In genomic region chr14:23959061-23959460, GRCm38 (mm10) we compare ENCODE assay signal across 14 mouse cellular contexts. TPM values are rescaled to one million over a fixed set of nuclear protein-coding genes. Genes with fewer than 3 reads are reported as not detected.
DNase-seq lines count a peak whose midpoint lies in the region; TF ChIP-seq lines count a peak whose summit lies in the region.
"Had no signal": no experiment of that assay in that cellular context is flagged by ENCODE, and none has a peak within 500 bp of the region (broad histone marks: within the 10 kb centered on the region; RNA-seq: fewer than 3 reads in every experiment).

No protein-coding gene starts in this region.

- H3K36me3 ChIP-seq in kidney, adult 2 months (ENCODE audit: control insufficient read depth, insufficient read depth, low read length), result no peaks in the 10 kb centered on the region
- H3K36me3 ChIP-seq: embryonic facial prominence, embryonic 12.5 days; limb, embryonic 15.5 days; midbrain, embryonic 15.5 days had no signal

- WGBS in kidney, adult 2 months, result 70% methylated on average over 11 of the region's 11 CpGs

- peak; percentile 15 for DNase-seq in kidney, adult 2 months
- no peak for DNase-seq in kidney, postnatal 36 days
- DNase-seq in adrenal gland, adult 8-10 months, result peak; percentile 64
- DNase-seq in fat pad, adult 2 months (ENCODE audit: extremely low read depth, low read depth, low spot score), result peak; percentile 13
- peak; percentile 81 for DNase-seq in lung, postnatal 10 days
- no peak for DNase-seq in left cerebral cortex, adult 11 months (ENCODE audit: low spot score)
- DNase-seq in left cerebral cortex, adult 18-20 months (ENCODE audit: low spot score in 2 of 2), result no peak
- DNase-seq in layer of hippocampus, adult 2 months (ENCODE audit: low spot score in 2 of 2), result no peak
- DNase-seq: cerebellum, adult 11 months; thymus, adult 2 months had no signal

- H3K27me3 ChIP-seq in kidney, adult 2 months (replicated peaks; ENCODE audit: control insufficient read depth, insufficient read depth, low read length), result no peaks in the 10 kb centered on the region
- H3K27me3 ChIP-seq: embryonic facial prominence, embryonic 12.5 days; limb, embryonic 15.5 days; midbrain, embryonic 15.5 days had no signal

- H3K27ac ChIP-seq in kidney, adult 2 months (ENCODE audit: insufficient read depth, low read depth, low read length), result no peak overlapping the region
- no peak overlapping the region for H3K27ac ChIP-seq in layer of hippocampus, adult 2 months
- H3K27ac ChIP-seq: embryonic facial prominence, embryonic 12.5 days; hindbrain, embryonic 14.5 days; limb, embryonic 15.5 days; midbrain, embryonic 15.5 days had no signal

- no peak for TF ChIP-seq CTCF in kidney, adult 2 months (conservative IDR thresholded peaks at IDR 0.05; ENCODE audit: insufficient read depth, insufficient read length, low read depth, low read length)
- TF ChIP-seq CTCF in layer of hippocampus, adult 2 months (conservative IDR thresholded peaks at IDR 0.05), result no peak

- no peak overlapping the region for H3K4me3 ChIP-seq in kidney, adult 2 months (ENCODE audit: insufficient read depth, low read depth, low read length)
- no peak overlapping the region for H3K4me3 ChIP-seq in layer of hippocampus, adult 2 months
- H3K4me3 ChIP-seq: embryonic facial prominence, embryonic 12.5 days; limb, embryonic 15.5 days; midbrain, embryonic 15.5 days had no signal

- TF ChIP-seq POLR2A in kidney, adult 2 months (IDR thresholded peaks at IDR 0.05; ENCODE audit: low read depth, low read length), result no peak

- H3K4me1 ChIP-seq in kidney, adult 2 months (ENCODE audit: control insufficient read depth, insufficient read depth, low read length), result no peaks in the 10 kb centered on the region
- H3K4me1 ChIP-seq: embryonic facial prominence, embryonic 12.5 days; limb, embryonic 15.5 days; midbrain, embryonic 15.5 days had no signal

RNA-seq across cellular contexts. Expression of gene Kcnma1, which starts 55.2 kb away (rescaled TPM):
- 1.7 and 2.1 TPM in 2 replicates for polyA plus RNA-seq in kidney, adult 2 months (2012; rRNA removed)
- 100 to 1,000 TPM in 2 of 4 experiments, 10 to 100 TPM in 2; 66.1 to 162 (median 106) TPM for total RNA-seq in adrenal gland, adult 8-10 months (2022)
- total RNA-seq in left cerebral cortex, adult 18-20 months (2021), result 100 to 1,000 TPM; 160 to 172 TPM
- total RNA-seq in layer of hippocampus, adult 2 months (2021), result 100 to 1,000 TPM; 141 to 145 TPM

Comparison
In these comparisons a context has a peak if more than half of its experiments do, and no peak if none do; other contexts are left out.
1. DNase-seq: peak in kidney, adult 2 months (single experiment), adrenal gland, adult 8-10 months (single experiment), fat pad, adult 2 months (single experiment) and lung, postnatal 10 days (single experiment); none in kidney, postnatal 36 days (0 of 2), left cerebral cortex, adult 11 months (single experiment), left cerebral cortex, adult 18-20 months (0 of 2) and layer of hippocampus, adult 2 months (0 of 2).